Mouse (Mus musculus) erythroblast, embryonic 14.5 days (primary cell): ENCODE data around the gene Plxdc2.

Experiments used
- GATA1 ChIP-seq: IDR thresholded peaks from 2 replicates; pipeline ENCODE4 v1.6.1; 2012; ENCODE audit warnings: low read length, inconsistent platforms, mixed read lengths
- TAL1 ChIP-seq: IDR thresholded peaks from 3 replicates; pipeline ENCODE4 v1.6.1; 2012; ENCODE audit warnings: low read length, inconsistent platforms, mixed read lengths

DNA sequence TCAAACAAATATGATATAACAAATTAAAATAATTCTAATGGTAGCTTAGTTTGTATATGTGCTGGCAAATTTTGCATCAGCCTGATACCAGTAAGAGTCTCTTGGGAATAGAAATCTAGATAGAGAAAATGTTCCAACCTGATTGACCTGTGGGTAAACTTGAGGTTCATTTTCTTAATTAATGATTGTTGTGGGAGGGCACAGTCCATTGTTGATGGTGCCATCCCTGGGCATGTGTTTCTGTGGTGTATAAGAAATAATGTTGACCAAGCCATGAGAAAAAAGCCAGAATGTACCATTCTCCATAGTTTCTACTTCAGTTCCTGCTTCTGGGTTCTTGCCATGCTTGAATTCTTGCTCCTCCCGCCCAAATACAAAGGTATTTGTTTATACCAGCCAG lies 239.3 kb downstream of the Plxdc2 start:
- no peak for TF ChIP-seq TAL1
- TF ChIP-seq GATA1 = no peak
